ENCODE assay signal across 8 mouse cellular contexts in genomic region chrX:71050677-71051311, GRCm38 (mm10). TPM values are rescaled to one million over a fixed set of nuclear protein-coding genes. Genes with fewer than 3 reads are reported as not detected.
DNase-seq lines count a peak whose midpoint lies in the region; ATAC-seq and TF ChIP-seq lines count a peak whose summit lies in the region.

No protein-coding gene starts in this region.

- H3K36me3 ChIP-seq in kidney, embryonic 15.5 days, result no peaks in the 10 kb centered on the region
- no peaks in the 10 kb centered on the region for H3K36me3 ChIP-seq in liver, embryonic 16.5 days (ENCODE audit: control insufficient read depth, insufficient read depth)

- H3K27me3 ChIP-seq in kidney, embryonic 15.5 days, result peaks cover 62% of the 10 kb centered on the region
- H3K27me3 ChIP-seq in liver, embryonic 16.5 days (ENCODE audit: control insufficient read depth, insufficient read depth, low read depth, low read length), result peaks cover 34% of the 10 kb centered on the region

- TF ChIP-seq CTCF in left cerebral cortex, adult 2 months (IDR thresholded peaks at IDR 0.05), result no peak

- no peaks in the 10 kb centered on the region for H3K9me3 ChIP-seq in kidney, embryonic 15.5 days (replicated peaks)
- no peaks in the 10 kb centered on the region for H3K9me3 ChIP-seq in liver, embryonic 16.5 days (replicated peaks; ENCODE audit: control insufficient read depth, low read length)

- H3K4me1 ChIP-seq in kidney, embryonic 15.5 days, result peaks cover 14% of the 10 kb centered on the region; the same call in 1 of the 2 replicates
- no peaks in the 10 kb centered on the region for H3K4me1 ChIP-seq in liver, embryonic 16.5 days (ENCODE audit: control insufficient read depth, low read depth, low read length)

- WGBS in kidney, embryonic 15.5 days, result 16% methylated on average over 26 of the region's 26 CpGs
- WGBS in liver, embryonic 16.5 days (ENCODE audit: insufficient replicate concordance), result 17% methylated on average over 26 of the region's 26 CpGs

- H3K9ac ChIP-seq in kidney, embryonic 15.5 days, result peak overlapping the region; percentile 58
- no peak overlapping the region for H3K9ac ChIP-seq in liver, embryonic 16.5 days (ENCODE audit: low read depth, low read length)

- H3K4me3 ChIP-seq in left cerebral cortex, adult 2 months, result peak overlapping the region; percentile 60
- peak overlapping the region; percentile 54 for H3K4me3 ChIP-seq in kidney, embryonic 15.5 days (replicated peaks)
- peak overlapping the region; percentile 40 for H3K4me3 ChIP-seq in liver, embryonic 16.5 days (ENCODE audit: low read depth, low read length)

- DNase-seq in left cerebral cortex, adult 2 months (ENCODE audit: extremely low spot score in 1 of 2, low spot score in 2 of 2), result peak in 1 of 2 experiments; percentile 18
- no peak for DNase-seq in left cerebral cortex, adult 11 months (ENCODE audit: low spot score)
- peak; percentile 40 to 52 for DNase-seq in cerebellum, postnatal 14 days
- DNase-seq in gastrocnemius, postnatal 25 days, result peak; percentile 10
- DNase-seq in right cerebral cortex, postnatal 14 days, result peak; percentile 28
- DNase-seq in thymus, postnatal 14 days, result no peak

- H3K4me2 ChIP-seq in kidney, embryonic 15.5 days, result peak overlapping the region; percentile 77
- H3K4me2 ChIP-seq in liver, embryonic 16.5 days (ENCODE audit: low read depth, low read length), result peak overlapping the region; percentile 46

- H3K27ac ChIP-seq in left cerebral cortex, adult 2 months, result peak overlapping the region; percentile 81
- no peak overlapping the region for H3K27ac ChIP-seq in kidney, embryonic 15.5 days
- no peak overlapping the region for H3K27ac ChIP-seq in liver, embryonic 16.5 days (ENCODE audit: low read length)

- ATAC-seq in kidney, embryonic 15.5 days (replicated peaks; ENCODE audit: low FRiP score), result peak; percentile 20; the same call in 1 of the 2 replicates
- no peak for ATAC-seq in liver, embryonic 16.5 days (ENCODE audit: low read depth)

- intact Hi-C loops in left cerebral cortex, adult 2 months (cut with DNase I), result loop anchor here (1.0 to 5.0 kb wide), 7 partner anchors 82 to 688 kb away; no protein-coding TSS in a partner anchor

RNA-seq across cellular contexts. Expression of gene Mamld1, which starts 0.7 kb away (rescaled TPM):
- 10 to 100 TPM; 35.2 to 39.5 TPM for total RNA-seq in left cerebral cortex, adult 2 months (2021)
- 1 to 10 TPM; 2.3 to 2.4 TPM for total RNA-seq in gastrocnemius, postnatal 25 days (2021)
- 2.1 and 2.8 TPM in 2 replicates for polyA plus RNA-seq in kidney, embryonic 15.5 days (2015; fragmentation: Nextera tagmentation; extraction: Ambion mirVana)
- 0.20 and 0.22 TPM in 2 replicates for polyA plus RNA-seq in liver, embryonic 16.5 days (2015; fragmentation: Nextera tagmentation; extraction: Ambion mirVana)

Comparison
In these comparisons a context has a peak if more than half of its experiments do, and no peak if none do; other contexts are left out.
1. DNase-seq: peak in cerebellum, postnatal 14 days (2 of 2), gastrocnemius, postnatal 25 days (single experiment) and right cerebral cortex, postnatal 14 days (single experiment); none in left cerebral cortex, adult 11 months (single experiment) and thymus, postnatal 14 days (single experiment).
2. RNA of gene Mamld1, which starts 0.7 kb away (total RNA-seq): 35.2 to 39.5 TPM in left cerebral cortex, adult 2 months; 2.3 to 2.4 TPM in gastrocnemius, postnatal 25 days; every median in the first group is over 10 times any median in the second.
3. Peak in every context shown above with its lines, with median percentiles within 50 percentile points of each other: H3K4me3 ChIP-seq.